Mouse (Mus musculus): ENCODE data around the gene Lrrc4b.

DNA sequence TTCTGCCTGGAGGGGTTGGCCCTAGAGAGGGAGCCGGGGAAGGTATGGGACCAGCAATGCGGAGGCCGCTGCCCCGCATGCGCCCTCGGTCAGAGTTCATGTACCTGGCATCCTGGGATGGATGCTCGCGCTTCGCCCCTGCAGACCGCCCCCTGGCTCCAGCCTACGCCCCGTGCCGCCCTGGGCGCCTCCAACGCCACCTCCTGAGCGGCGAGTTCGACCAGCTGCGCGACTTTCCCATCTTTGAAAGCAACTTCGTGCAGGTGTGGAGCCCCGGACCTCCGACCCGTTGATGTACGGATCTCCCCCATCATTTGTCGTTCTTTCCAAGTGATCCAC, 67.9 kb downstream of the Lrrc4b start:
- no peak for TF ChIP-seq CHD2 (IDR thresholded peaks at IDR 0.05; ENCODE audit: low read depth, low read length)
- TF ChIP-seq HCFC1 (IDR thresholded peaks at IDR 0.05; ENCODE audit: borderline replicate concordance, insufficient read depth, low read length): no peak
- no peak for TF ChIP-seq ZC3H11A (IDR thresholded peaks at IDR 0.05; ENCODE audit: borderline replicate concordance, low read depth, low read length)
- TF ChIP-seq MAFK (IDR thresholded peaks at IDR 0.05; ENCODE audit: insufficient read depth, low read depth, low read length): no peak
- TF ChIP-seq ZNF384 (IDR thresholded peaks at IDR 0.05; ENCODE audit: low read depth, low read length): no peak
